Mouse (Mus musculus) hematopoietic stem cell, adult 5-6 weeks (primary cell): ENCODE data around the gene Robo1. TPM values are rescaled to one million over a fixed set of nuclear protein-coding genes. Genes with fewer than 3 reads are reported as not detected.

Experiments used
- ATAC-seq, 2 experiments: fragments of 125-278 bp in 1 of 2; replicated peaks in 1 of 2; 2 replicates each; pipeline ENCODE4 v1.8.0; 2016 to 2017; ENCODE audit warnings: inconsistent platforms in 2 of 2, mild to moderate bottlenecking in 2 of 2, moderate number of reproducible peaks in 2 of 2, low read depth in 1 of 2, moderate TSS enrichment in 1 of 2; ENCODE audit not compliant: low FRiP score in 2 of 2, poor library complexity in 2 of 2, severe bottlenecking in 2 of 2, insufficient read depth in 1 of 2, low TSS enrichment in 1 of 2
- total RNA-seq: library from RNA; stranded (forward); fragments of 172-1452, 232-1000 nt; gene quantifications from 2 replicates; pipeline ENCODE4 v1.2.3, GENCODE M21; 2017

Gene Robo1
- total RNA-seq, 1 experiment from 2014 or later = 0.40 TPM

- peak; percentile 74 to 86 for ATAC-seq
Observed at GRCm38 (mm10) chr16:72979407-72980219, 671.5 kb downstream of the Robo1 start.

- ATAC-seq = no peak
Observed at GRCm38 (mm10) chr16:72990376-72991167, 682.5 kb downstream of the Robo1 start.

- no peak for ATAC-seq
Observed at GRCm38 (mm10) chr16:72993189-72993588, 685.1 kb downstream of the Robo1 start.

- ATAC-seq = no peak
Observed at GRCm38 (mm10) chr16:72993594-72993993, 685.5 kb downstream of the Robo1 start.

GRCm38 (mm10) chr16:72995251-72995954 is 687.3 kb downstream of the Robo1 start:
- ATAC-seq = peak; percentile 66 to 73; a peak in 3 of 4 replicates

GRCm38 (mm10) chr16:72995955-72996535 is 687.9 kb downstream of the Robo1 start:
- no peak for ATAC-seq

- ATAC-seq = no peak
Observed at GRCm38 (mm10) chr16:72998677-72999076, 690.6 kb downstream of the Robo1 start.

- no peak for ATAC-seq
Observed at GRCm38 (mm10) chr16:73002685-73003084, 694.6 kb downstream of the Robo1 start.

GRCm38 (mm10) chr16:73004601-73005000 is 696.5 kb downstream of the Robo1 start:
- ATAC-seq = no peak

GRCm38 (mm10) chr16:73005831-73006230 is 697.7 kb downstream of the Robo1 start:
- ATAC-seq = no peak

GRCm38 (mm10) chr16:73007434-73007833 is 699.3 kb downstream of the Robo1 start:
- no peak for ATAC-seq

GRCm38 (mm10) chr16:73011313-73011712 is 703.2 kb downstream of the Robo1 start:
- no peak for ATAC-seq

- no peak for ATAC-seq
Observed at GRCm38 (mm10) chr16:73012926-73013325, 704.8 kb downstream of the Robo1 start.

- no peak for ATAC-seq
Observed at GRCm38 (mm10) chr16:73014544-73014943, 706.4 kb downstream of the Robo1 start.

- no peak for ATAC-seq
Observed at GRCm38 (mm10) chr16:73015976-73016375, 707.9 kb downstream of the Robo1 start.

GRCm38 (mm10) chr16:73016801-73017200 is 708.7 kb downstream of the Robo1 start:
- no peak for ATAC-seq

GRCm38 (mm10) chr16:73024326-73024725 is 716.2 kb downstream of the Robo1 start:
- ATAC-seq = no peak
